Mouse (Mus musculus) kidney, postnatal 0 days (tissue): ENCODE results near the gene 4931428L18Rik. TPM values are rescaled to one million over a fixed set of nuclear protein-coding genes. Genes with fewer than 3 reads are reported as not detected.
"Not testable (repeated sequence)": the region's sequence is repeated elsewhere in the genome, so short reads cannot be mapped to it uniquely, and the experiment has no call there.

ENCODE experiments used
- ATAC-seq: fragments of 200-750 bp; cut with Nextera tagmentation; replicated peaks from 2 replicates; pipeline ENCODE4 v1.8.0; 2017; ENCODE audit warnings: low read depth, moderate number of reproducible peaks, moderate TSS enrichment, moderate library complexity; ENCODE audit not compliant: low FRiP score
- DNase-seq: peaks from one replicate; pipeline ENCODE4 v3.0.0-alpha.2; 2016; ENCODE audit warnings: low spot score
- H3K27ac ChIP-seq: fragments of 300-500 bp; sonication (generic); 2 replicates; pipeline ENCODE4 v1.5.1; 2014; ENCODE audit warnings: mild to moderate bottlenecking
- H3K27me3 ChIP-seq: fragments of 300-500 bp; sonication (generic); 2 replicates; pipeline ENCODE4 v1.6.1; 2014; ENCODE audit warnings: low read length, mixed read lengths; ENCODE audit not compliant: insufficient read depth
- H3K36me3 ChIP-seq: fragments of 300-500 bp; sonication (generic); 2 replicates; pipeline ENCODE4 v1.6.1; 2014; ENCODE audit warnings: low read length, mixed read lengths; ENCODE audit not compliant: insufficient read depth
- H3K4me1 ChIP-seq: fragments of 300-500 bp; sonication (generic); replicated peaks from 2 replicates; pipeline ENCODE4 v1.6.1; 2014; ENCODE audit warnings: antibody characterized with exemption, low read length, mixed read lengths; ENCODE audit not compliant: insufficient read depth
- H3K4me2 ChIP-seq: fragments of 300-500 bp; sonication (generic); 2 replicates; pipeline ENCODE4 v1.6.1; 2014; ENCODE audit warnings: mild to moderate bottlenecking, low read length, moderate library complexity, mixed read lengths
- H3K4me3 ChIP-seq: fragments of 300-500 bp; sonication (generic); replicated peaks from 2 replicates; pipeline ENCODE4 v1.5.1; 2014; ENCODE audit warnings: low read depth, low read length
- H3K9ac ChIP-seq: fragments of 300-500 bp; sonication (generic); 2 replicates; pipeline ENCODE4 v1.6.1; 2014; ENCODE audit warnings: low read depth, low read length
- H3K9me3 ChIP-seq: fragments of 300-500 bp; sonication (generic); replicated peaks from 2 replicates; pipeline ENCODE4 v1.6.1; 2016; ENCODE audit warnings: low read length, inconsistent platforms, mixed read lengths
- CTCF ChIP-seq: IDR thresholded peaks from 2 replicates; pipeline ENCODE4 v1.5.1; 2016; ENCODE audit warnings: antibody characterized with exemption, low read depth, mild to moderate bottlenecking, moderate library complexity
- WGBS: fragments of 180-500 bp; shearing (Covaris S2); extraction: QIAGEN DNeasy Blood & Tissue Kit; methylation state at CpG from one replicate; pipeline ENCODE4 v1.1.7; 2014; 5-methylcytosine and 5-hydroxymethylcytosine counted together
- polyA plus RNA-seq: library from polyadenylated mRNA; unstranded; fragments of >200 nt; fragmentation: Nextera tagmentation; extraction: Ambion mirVana; gene quantifications from 2 replicates; pipeline ENCODE4 v1.2.1, GENCODE M21; 2015

The 4931428L18Rik gene
- polyA plus RNA-seq, 1 experiment from 2014 or later = not detected

DNA sequence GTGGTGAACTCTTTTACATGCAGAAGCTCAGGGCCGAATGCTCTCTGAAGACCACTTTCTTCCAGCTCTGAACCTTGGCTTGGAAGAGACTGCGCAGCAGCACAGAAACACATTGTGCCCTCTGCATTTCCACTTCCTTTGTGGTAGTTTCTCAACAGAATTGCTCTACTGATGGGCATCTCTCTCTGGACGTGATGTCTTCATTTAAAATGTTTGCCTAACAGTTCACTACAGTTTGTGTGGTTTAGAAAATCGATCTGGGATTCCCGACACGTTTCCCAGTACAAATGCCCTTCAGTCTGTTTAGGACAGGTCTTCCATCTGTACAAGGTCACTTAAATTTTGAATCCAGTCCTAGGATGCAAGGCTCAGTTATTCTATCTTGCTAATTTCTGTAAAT is 206.4 kb downstream of the 4931428L18Rik start:
- Histone ChIP-seq H3K4me2 (no peak overlapping the region), H3K9me3 (no peaks in the 10 kb centered on the region), H3K27ac (no peak overlapping the region), H3K4me1 (no peaks in the 10 kb centered on the region), H3K36me3 (no peaks in the 10 kb centered on the region), H3K4me3 (no peak overlapping the region), H3K9ac (no peak overlapping the region), H3K27me3 (no peaks in the 10 kb centered on the region)
- DNase-seq = no peak
- no peak for TF ChIP-seq CTCF
- 76% methylated on average over 6 of the region's 6 CpGs for WGBS
- no peak for ATAC-seq

DNA sequence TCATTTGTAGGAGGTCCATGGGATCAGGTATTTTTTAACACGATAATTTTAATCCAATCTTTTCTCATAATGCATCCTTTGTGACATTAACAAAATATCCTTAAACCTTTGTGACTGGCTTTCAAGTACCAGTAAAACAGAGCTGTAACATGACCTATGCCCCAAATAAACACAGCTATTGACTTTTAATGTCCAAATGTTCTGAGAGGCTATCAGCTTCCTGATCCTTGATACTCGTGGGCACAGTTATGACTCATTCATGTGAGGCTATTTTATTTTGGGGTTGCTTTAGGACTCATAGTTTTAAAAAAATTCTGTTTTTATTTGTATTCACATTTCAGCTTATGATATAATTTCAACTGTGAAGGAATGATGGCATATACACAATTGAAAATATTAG is 207.2 kb downstream of the 4931428L18Rik start:
- 37% methylated on average over 2 of the region's 2 CpGs for WGBS
- ATAC-seq (no peak), DNase-seq (no peak)
- Histone ChIP-seq H3K36me3 (no peaks in the 10 kb centered on the region), H3K27ac (no peak overlapping the region), H3K4me3 (no peak overlapping the region), H3K4me1 (no peaks in the 10 kb centered on the region), H3K9me3 (no peaks in the 10 kb centered on the region), H3K9ac (no peak overlapping the region), H3K4me2 (no peak overlapping the region), H3K27me3 (no peaks in the 10 kb centered on the region)
- TF ChIP-seq CTCF = no peak

DNA sequence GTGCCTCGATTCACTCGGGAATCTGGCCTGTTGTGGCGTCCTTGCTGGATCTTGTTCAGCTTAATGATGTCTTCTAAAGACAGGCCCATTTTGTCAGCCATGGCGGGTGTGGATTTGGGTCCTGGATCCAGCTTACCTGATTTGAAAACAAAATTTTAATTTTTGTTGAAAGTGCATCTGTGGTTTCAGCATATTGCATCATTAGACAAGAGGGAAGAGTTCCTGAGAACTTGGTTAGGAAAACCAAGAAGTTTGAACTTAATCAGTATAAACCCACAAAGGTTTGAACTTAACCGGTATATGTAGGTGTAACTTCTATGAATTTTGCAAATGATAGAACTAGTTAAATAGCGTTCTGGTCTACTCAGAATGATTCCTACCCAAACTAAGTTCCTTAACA is 244.6 kb downstream of the 4931428L18Rik start, which contains the start of gene AC153137.1:
TSS of gene AC153137.1 (minus strand) at position 101 of the 400 bp plus-strand sequence.
- H3K9ac ChIP-seq, H3K9me3 ChIP-seq, H3K4me1 ChIP-seq, ATAC-seq, DNase-seq, H3K4me3 ChIP-seq, H3K27me3 ChIP-seq, H3K36me3 ChIP-seq, H3K27ac ChIP-seq, H3K4me2 ChIP-seq: not testable (repeated sequence)
- WGBS = 80% methylated on average over 5 of the region's 6 CpGs

DNA sequence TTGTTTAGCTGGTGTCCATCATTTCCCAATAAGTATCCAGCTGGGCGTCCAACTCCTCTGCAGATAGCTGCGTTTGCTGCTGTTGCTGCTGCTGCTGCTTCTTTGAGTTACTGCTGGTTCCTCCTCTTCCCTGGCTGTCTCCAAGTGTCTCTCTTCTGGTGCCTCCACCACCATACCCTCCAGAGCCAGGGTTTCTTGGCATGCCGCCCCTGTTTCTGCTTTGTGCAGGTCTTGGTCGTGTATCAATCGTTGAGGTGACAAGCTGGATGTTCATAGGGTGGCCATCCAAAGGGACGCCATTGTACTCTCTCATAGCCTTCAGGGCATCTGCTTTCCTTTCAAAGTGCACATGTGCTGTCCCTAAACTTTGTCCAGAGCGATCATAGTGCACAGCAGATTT is 245.2 kb downstream of the 4931428L18Rik start:
- not testable (repeated sequence) for H3K27ac ChIP-seq, H3K9ac ChIP-seq, H3K9me3 ChIP-seq, ATAC-seq, H3K36me3 ChIP-seq, DNase-seq, H3K4me2 ChIP-seq, H3K4me1 ChIP-seq, H3K4me3 ChIP-seq, H3K27me3 ChIP-seq
- WGBS = 85% methylated on average over 7 of the region's 7 CpGs

DNA sequence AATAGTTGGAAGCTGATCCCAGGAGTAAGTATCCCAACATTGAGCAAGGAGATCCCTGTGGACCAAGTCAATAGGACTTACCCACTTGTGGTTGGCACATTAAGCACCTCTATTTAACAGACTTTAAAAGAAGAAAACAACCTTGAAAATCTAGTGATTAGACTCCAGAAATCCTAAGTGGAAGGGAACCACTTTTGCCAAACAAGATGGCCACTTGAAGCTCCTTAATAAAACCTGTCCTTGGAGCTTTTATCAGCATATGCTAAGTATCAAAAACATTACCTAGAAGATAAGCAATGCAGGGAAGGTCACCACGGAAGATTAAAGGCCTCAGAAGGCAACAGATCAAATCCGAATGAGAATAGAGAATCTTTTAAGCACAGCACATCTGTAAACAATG is 270.7 kb downstream of the 4931428L18Rik start:
- DNase-seq = no peak
- no peak for ATAC-seq
- 83% methylated on average over 2 of the region's 2 CpGs for WGBS
- TF ChIP-seq CTCF = no peak
- Histone ChIP-seq H3K9ac (no peak overlapping the region), H3K27me3 (no peaks in the 10 kb centered on the region), H3K27ac (no peak overlapping the region), H3K4me1 (no peaks in the 10 kb centered on the region), H3K36me3 (no peaks in the 10 kb centered on the region), H3K4me2 (no peak overlapping the region), H3K9me3 (no peaks in the 10 kb centered on the region), H3K4me3 (no peak overlapping the region)

DNA sequence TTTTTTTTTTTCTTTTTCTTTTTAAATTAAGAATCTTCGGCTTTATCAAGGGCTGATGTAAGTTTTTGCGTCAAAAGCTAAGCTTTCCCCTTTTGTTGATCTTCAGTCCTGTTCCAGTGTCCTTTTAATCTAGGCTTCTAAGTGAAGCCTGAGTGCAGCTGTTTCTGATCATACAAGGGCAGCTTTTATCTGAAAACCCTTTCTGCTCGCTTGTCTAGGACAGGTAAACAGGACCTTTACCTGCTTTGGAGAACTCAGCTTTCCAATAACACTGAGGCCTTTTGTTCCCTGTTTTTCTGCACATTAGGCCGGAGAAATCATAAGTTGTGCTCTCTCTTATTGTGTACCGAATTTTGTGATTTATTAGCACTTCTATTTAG is 272.0 kb downstream of the 4931428L18Rik start:
- peak overlapping the region; percentile 77 for H3K9ac ChIP-seq
- no peaks in the 10 kb centered on the region for H3K9me3 ChIP-seq
- 27% methylated on average over 5 of the region's 5 CpGs for whole genome bisulfite sequencing
- ATAC-seq (no peak), DNase-seq (no peak)
- H3K27me3 ChIP-seq = no peaks in the 10 kb centered on the region
- no peaks in the 10 kb centered on the region for H3K4me1 ChIP-seq
- peak overlapping the region; percentile 73 for H3K4me3 ChIP-seq
- H3K36me3 ChIP-seq = no peaks in the 10 kb centered on the region
- no peak for TF ChIP-seq CTCF
- peak overlapping the region; percentile 99 for H3K27ac ChIP-seq
- peak overlapping the region; percentile 59 for H3K4me2 ChIP-seq

DNA sequence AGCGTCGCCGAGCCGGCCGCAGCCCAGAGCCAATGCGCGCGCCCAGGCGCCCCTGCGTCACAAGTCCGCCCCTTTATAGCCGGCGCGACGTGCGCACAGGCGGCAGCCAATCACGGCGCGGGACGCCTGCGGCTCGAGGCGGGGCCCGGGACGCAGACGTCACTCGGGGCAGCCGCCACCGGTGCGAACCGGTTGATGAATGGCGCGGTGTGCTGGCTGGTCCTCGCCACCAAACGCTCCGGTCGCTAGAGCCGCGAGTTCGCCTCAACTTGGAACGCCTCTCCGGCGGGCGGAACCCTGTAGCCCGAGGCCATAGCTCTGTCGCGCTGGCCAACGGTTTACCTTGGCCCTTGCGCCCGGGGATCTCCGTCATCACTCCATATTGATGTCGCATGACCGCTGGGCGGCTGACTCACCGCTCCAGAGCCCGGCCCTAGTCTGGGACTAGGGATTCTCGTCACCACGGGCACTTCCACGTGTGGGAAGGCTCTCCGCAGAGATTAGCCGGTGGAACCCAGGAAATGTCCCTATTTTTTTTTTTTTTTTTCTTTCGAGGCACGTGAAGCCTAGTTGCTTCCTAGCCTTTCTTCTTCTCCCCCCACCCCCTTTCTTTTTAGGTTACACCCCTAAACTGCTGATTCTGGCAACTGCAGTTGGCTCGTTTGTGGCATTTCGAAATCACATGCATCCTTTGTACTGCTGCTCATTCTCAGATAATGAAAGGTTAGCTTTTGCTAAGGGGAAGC is 272.6 kb downstream of the 4931428L18Rik start:
- DNase-seq (peak; percentile 96), ATAC-seq (peak; percentile 99)
- 1% methylated on average over 50 of the region's 66 CpGs for WGBS

More for the DNA sequence above, 272.6 kb downstream of the 4931428L18Rik start:
- no peaks in the 10 kb centered on the region for H3K27me3 ChIP-seq
- no peaks in the 10 kb centered on the region for H3K4me1 ChIP-seq
- peak overlapping the region; percentile 99 for H3K27ac ChIP-seq
- H3K4me3 ChIP-seq = peak overlapping the region; percentile 73
- H3K9ac ChIP-seq = peak overlapping the region; percentile 98
- H3K36me3 ChIP-seq = peaks cover 4% of the 10 kb centered on the region
- no peak for TF ChIP-seq CTCF
- H3K9me3 ChIP-seq = no peaks in the 10 kb centered on the region
- H3K4me2 ChIP-seq = peak overlapping the region; percentile 59
